Mouse (Mus musculus): ENCODE results near the gene Tssk1. TPM values are rescaled to one million over a fixed set of nuclear protein-coding genes. Genes with fewer than 3 reads are reported as not detected.

The Tssk1 gene
- 0.04 TPM in 1 of 2 replicates, not detected in the other for polyA plus RNA-seq (2015; fragmentation: Nextera tagmentation; extraction: Ambion mirVana)

DNA sequence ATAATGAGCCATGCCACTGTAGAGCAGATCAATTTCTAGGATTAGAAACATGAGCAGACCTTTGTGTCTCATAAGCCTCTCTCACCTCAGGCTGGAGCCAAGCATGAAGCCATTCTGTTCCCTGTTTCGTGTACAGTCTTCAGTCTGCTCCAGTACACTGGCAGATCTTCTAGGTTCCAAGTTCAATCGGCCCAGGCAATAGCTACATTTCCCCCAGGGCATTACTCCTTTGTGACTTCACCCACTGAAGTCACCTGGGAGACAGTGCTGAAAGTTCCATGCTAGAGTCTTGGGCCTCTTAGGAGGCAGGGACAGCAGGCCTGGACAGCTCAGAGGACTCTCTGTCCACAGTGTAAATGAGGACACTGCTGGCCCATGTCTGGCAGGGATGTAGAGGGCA is at the start of gene Tssk1:
TSS of gene Tssk1 (plus strand) at position 301 of the 400 bp plus-strand sequence.
- Histone ChIP-seq H3K9ac (ENCODE audit: low read length) (no peak within 1 kb of the TSS), H3K36me3 (ENCODE audit: control insufficient read depth, insufficient read depth, low read length) (no peaks in the 10 kb centered on the region), H3K9me3 (replicated peaks; ENCODE audit: control insufficient read depth, low read length) (no peaks in the 10 kb centered on the region), H3K4me2 (ENCODE audit: low read depth, low read length) (no peak within 1 kb of the TSS), H3K4me1 (ENCODE audit: control insufficient read depth, insufficient read depth, low read length) (peaks cover 22% of the 10 kb centered on the region), H3K4me3 (replicated peaks; ENCODE audit: low read length) (no peak within 1 kb of the TSS), H3K27ac (ENCODE audit: low read length) (no peak within 1 kb of the TSS), H3K27me3 (ENCODE audit: control insufficient read depth, insufficient read depth, low read length) (no peaks in the 10 kb centered on the region)
- WGBS: 81% methylated on average over 2 of the region's 2 CpGs
- ATAC-seq (ENCODE audit: insufficient read depth, low FRiP score): no peak

DNA sequence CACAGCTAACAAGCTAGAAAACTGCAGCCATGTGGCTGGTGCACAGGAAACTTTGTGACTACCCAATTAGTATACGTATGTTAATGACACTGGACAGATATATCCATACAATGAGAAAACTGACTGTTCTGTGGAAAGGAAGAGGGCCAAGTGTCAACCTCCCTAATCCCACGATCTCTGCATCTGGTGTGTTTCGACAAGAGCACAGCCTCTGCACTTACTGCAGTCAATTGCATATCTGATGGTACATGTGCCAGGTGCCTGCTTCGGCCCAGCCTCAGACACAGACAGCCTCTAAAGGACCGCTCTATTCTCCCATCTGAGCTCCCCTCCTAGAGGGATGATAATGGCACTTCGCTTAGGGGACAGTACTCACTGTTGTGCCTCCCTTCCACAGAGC is 45.6 kb upstream of the Tssk1 start:
- Histone ChIP-seq H3K4me2 (ENCODE audit: low read depth, low read length) (no peak overlapping the region), H3K9ac (ENCODE audit: low read length) (no peak overlapping the region), H3K4me1 (ENCODE audit: control insufficient read depth, insufficient read depth, low read length) (no peaks in the 10 kb centered on the region), H3K36me3 (ENCODE audit: control insufficient read depth, insufficient read depth, low read length) (peaks cover 12% of the 10 kb centered on the region; the same call in 1 of the 2 replicates), H3K27me3 (ENCODE audit: control insufficient read depth, insufficient read depth, low read length) (no peaks in the 10 kb centered on the region), H3K4me3 (replicated peaks; ENCODE audit: low read length) (no peak overlapping the region), H3K9me3 (replicated peaks; ENCODE audit: control insufficient read depth, low read length) (no peaks in the 10 kb centered on the region), H3K27ac (ENCODE audit: low read length) (no peak overlapping the region)
- no peak for ATAC-seq (ENCODE audit: insufficient read depth, low FRiP score)
- WGBS: 93% methylated on average over 6 of the region's 6 CpGs

DNA sequence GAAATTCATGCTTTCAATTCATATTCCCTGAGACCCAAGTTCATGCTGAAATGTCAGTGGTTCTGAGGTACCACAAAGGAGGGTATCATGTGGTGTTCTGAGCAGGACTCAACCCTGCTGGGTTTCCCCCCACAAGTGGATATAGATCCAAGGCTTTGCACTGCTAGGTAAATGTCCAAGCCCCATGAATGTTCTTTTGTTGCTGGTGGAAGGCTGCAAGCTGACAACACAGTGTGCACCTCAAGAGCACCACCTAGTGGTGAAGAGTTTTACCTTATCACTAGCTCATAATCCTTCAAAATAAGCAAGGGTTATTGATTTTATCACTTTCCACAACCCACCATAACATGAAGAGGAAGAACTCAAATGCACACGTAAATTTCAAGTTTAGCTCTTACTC is 45.1 kb upstream of the Tssk1 start:
- Histone ChIP-seq H3K36me3 (ENCODE audit: control insufficient read depth, insufficient read depth, low read length) (peaks cover 11% of the 10 kb centered on the region; the same call in 1 of the 2 replicates), H3K4me1 (ENCODE audit: control insufficient read depth, insufficient read depth, low read length) (no peaks in the 10 kb centered on the region), H3K9ac (ENCODE audit: low read length) (no peak overlapping the region), H3K27ac (ENCODE audit: low read length) (no peak overlapping the region), H3K4me2 (ENCODE audit: low read depth, low read length) (no peak overlapping the region), H3K4me3 (replicated peaks; ENCODE audit: low read length) (no peak overlapping the region), H3K9me3 (replicated peaks; ENCODE audit: control insufficient read depth, low read length) (no peaks in the 10 kb centered on the region), H3K27me3 (ENCODE audit: control insufficient read depth, insufficient read depth, low read length) (no peaks in the 10 kb centered on the region)
- no peak for ATAC-seq (ENCODE audit: insufficient read depth, low FRiP score)
- 21% methylated on average over 1 of the region's 1 CpGs for WGBS

DNA sequence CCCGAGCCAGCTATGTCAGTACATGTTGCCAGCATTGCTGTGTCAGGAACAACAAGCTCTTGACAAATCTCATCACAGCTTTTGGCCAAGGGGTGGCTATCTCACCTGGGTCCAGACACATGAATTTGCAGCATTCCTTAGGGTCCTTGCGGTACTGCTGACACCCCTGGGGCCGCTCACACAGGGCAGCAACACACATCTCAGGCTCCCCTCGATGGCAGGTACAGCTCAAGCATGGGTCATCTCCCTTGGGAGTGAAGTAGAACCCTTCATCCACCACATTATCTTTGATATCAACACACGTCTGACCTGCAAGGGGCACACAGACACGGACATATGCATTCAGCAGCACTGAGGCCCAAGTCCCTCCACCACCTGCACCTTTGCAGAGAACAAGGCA is 44.5 kb upstream of the Tssk1 start:
- Histone ChIP-seq H3K9me3 (replicated peaks; ENCODE audit: control insufficient read depth, low read length) (no peaks in the 10 kb centered on the region), H3K9ac (ENCODE audit: low read length) (no peak overlapping the region), H3K36me3 (ENCODE audit: control insufficient read depth, insufficient read depth, low read length) (peaks cover 13% of the 10 kb centered on the region; the same call in 1 of the 2 replicates), H3K4me1 (ENCODE audit: control insufficient read depth, insufficient read depth, low read length) (no peaks in the 10 kb centered on the region), H3K27me3 (ENCODE audit: control insufficient read depth, insufficient read depth, low read length) (no peaks in the 10 kb centered on the region), H3K4me2 (ENCODE audit: low read depth, low read length) (no peak overlapping the region), H3K27ac (ENCODE audit: low read length) (no peak overlapping the region), H3K4me3 (replicated peaks; ENCODE audit: low read length) (no peak overlapping the region)
- WGBS: 78% methylated on average over 6 of the region's 6 CpGs
- no peak for ATAC-seq (ENCODE audit: insufficient read depth, low FRiP score)

DNA sequence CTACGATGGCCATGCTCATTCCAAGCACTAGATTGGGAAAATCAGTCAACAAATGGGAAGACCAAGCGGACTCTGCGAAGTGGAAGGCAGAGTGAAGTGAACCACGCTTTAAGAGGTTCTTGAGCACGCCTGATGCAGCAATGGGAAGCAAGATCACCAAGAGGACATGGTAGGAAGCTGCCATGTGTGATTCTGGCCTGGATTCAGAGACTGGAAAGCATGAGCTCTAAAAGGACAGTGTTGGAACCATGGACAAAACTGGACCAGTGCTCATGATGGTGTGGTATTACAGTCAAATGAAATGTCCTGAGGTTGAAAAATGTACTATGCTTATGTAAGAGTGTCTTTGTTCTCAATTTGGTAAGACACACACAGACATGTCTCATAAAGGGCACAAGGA is 42.7 kb upstream of the Tssk1 start:
- 95% methylated on average over 5 of the region's 5 CpGs for WGBS
- ATAC-seq (ENCODE audit: insufficient read depth, low FRiP score): no peak
- no peak overlapping the region for H3K27ac ChIP-seq (ENCODE audit: low read length)

DNA sequence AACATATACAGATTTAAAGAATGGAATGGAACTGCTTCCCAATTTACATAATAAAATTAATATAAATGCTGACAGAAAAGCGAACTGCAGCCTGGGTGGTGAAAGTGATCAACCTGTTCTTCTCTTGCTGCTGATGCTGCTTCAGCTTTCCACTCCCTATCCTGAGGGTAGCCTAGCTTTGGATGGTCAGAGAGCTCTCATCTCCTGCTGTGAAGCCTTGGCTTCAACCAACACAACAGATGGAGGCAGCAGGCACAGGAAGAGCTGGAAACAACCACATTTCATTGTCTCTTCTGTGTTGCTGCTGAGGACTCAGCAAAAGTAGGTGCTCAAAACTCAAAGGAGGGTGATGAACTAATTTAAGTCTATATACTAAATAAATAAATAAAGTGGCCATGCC is 42.2 kb upstream of the Tssk1 start:
- Histone ChIP-seq H3K9ac (ENCODE audit: low read length) (no peak overlapping the region), H3K27me3 (ENCODE audit: control insufficient read depth, insufficient read depth, low read length) (no peaks in the 10 kb centered on the region), H3K4me2 (ENCODE audit: low read depth, low read length) (no peak overlapping the region), H3K27ac (ENCODE audit: low read length) (no peak overlapping the region), H3K4me3 (replicated peaks; ENCODE audit: low read length) (no peak overlapping the region), H3K36me3 (ENCODE audit: control insufficient read depth, insufficient read depth, low read length) (peaks cover 18% of the 10 kb centered on the region; the same call in 1 of the 2 replicates), H3K9me3 (replicated peaks; ENCODE audit: control insufficient read depth, low read length) (no peaks in the 10 kb centered on the region), H3K4me1 (ENCODE audit: control insufficient read depth, insufficient read depth, low read length) (no peaks in the 10 kb centered on the region)
- 95% methylated on average over 1 of the region's 1 CpGs for WGBS
- no peak for ATAC-seq (ENCODE audit: insufficient read depth, low FRiP score)

More for the DNA sequence above, 42.7 kb upstream of the Tssk1 start:
- no peaks in the 10 kb centered on the region for H3K4me1 ChIP-seq (ENCODE audit: control insufficient read depth, insufficient read depth, low read length)
- H3K36me3 ChIP-seq (ENCODE audit: control insufficient read depth, insufficient read depth, low read length): peaks cover 16% of the 10 kb centered on the region
- H3K4me2 ChIP-seq (ENCODE audit: low read depth, low read length): no peak overlapping the region
- H3K4me3 ChIP-seq (replicated peaks; ENCODE audit: low read length): no peak overlapping the region
- H3K9ac ChIP-seq (ENCODE audit: low read length): no peak overlapping the region
- no peaks in the 10 kb centered on the region for H3K27me3 ChIP-seq (ENCODE audit: control insufficient read depth, insufficient read depth, low read length)
- no peaks in the 10 kb centered on the region for H3K9me3 ChIP-seq (replicated peaks; ENCODE audit: control insufficient read depth, low read length)

DNA sequence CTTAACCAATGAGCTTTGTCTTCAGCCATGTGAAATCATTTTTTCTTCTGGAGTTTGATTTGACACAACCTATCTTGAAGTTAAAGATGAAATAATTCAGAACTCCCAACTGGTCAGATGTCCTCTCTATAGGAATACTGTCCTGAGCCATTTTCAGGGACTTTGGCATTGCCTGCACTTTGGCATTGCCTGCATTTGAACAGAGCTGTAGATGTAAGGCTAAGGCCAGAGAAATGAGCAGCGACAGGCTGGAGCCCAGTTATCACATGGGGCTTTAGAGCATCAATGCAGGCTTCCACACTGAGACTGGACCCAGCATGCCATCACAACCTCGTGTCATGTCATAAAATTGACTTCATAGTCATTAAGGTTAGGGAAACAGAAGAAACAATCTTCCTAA is 40.8 kb upstream of the Tssk1 start:
- 80% methylated on average over 2 of the region's 2 CpGs for WGBS
- ATAC-seq (ENCODE audit: insufficient read depth, low FRiP score): no peak
- Histone ChIP-seq H3K27ac (ENCODE audit: low read length) (no peak overlapping the region), H3K4me2 (ENCODE audit: low read depth, low read length) (no peak overlapping the region), H3K4me3 (replicated peaks; ENCODE audit: low read length) (no peak overlapping the region), H3K9ac (ENCODE audit: low read length) (no peak overlapping the region), H3K9me3 (replicated peaks; ENCODE audit: control insufficient read depth, low read length) (no peaks in the 10 kb centered on the region), H3K4me1 (ENCODE audit: control insufficient read depth, insufficient read depth, low read length) (no peaks in the 10 kb centered on the region), H3K36me3 (ENCODE audit: control insufficient read depth, insufficient read depth, low read length) (peaks cover 23% of the 10 kb centered on the region), H3K27me3 (ENCODE audit: control insufficient read depth, insufficient read depth, low read length) (no peaks in the 10 kb centered on the region)

DNA sequence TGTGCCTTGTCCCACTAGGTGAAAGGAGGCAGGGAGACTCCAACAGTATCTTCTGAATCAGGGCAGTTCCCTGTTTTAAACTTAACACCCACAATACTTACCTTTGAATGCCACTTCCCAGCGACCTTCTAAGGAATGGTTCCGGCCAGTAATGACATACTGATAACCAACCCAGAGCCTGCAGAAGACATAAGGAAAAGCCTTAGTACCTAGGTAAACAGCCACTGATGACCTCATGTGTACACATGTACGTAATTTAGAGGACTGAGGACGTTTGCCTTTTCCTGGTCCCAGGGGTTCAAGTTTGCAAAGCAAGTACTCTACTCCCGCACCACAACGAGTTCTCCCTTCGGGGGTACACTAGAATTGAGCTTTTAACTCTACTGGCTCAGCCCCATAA is 36.9 kb upstream of the Tssk1 start:
- Histone ChIP-seq H3K27me3 (ENCODE audit: control insufficient read depth, insufficient read depth, low read length) (no peaks in the 10 kb centered on the region), H3K9ac (ENCODE audit: low read length) (no peak overlapping the region), H3K4me2 (ENCODE audit: low read depth, low read length) (no peak overlapping the region), H3K4me1 (ENCODE audit: control insufficient read depth, insufficient read depth, low read length) (no peaks in the 10 kb centered on the region), H3K27ac (ENCODE audit: low read length) (no peak overlapping the region), H3K4me3 (replicated peaks; ENCODE audit: low read length) (no peak overlapping the region), H3K36me3 (ENCODE audit: control insufficient read depth, insufficient read depth, low read length) (peaks cover 34% of the 10 kb centered on the region), H3K9me3 (replicated peaks; ENCODE audit: control insufficient read depth, low read length) (no peaks in the 10 kb centered on the region)
- peak; percentile 53; the same call in 1 of the 2 replicates for ATAC-seq (ENCODE audit: insufficient read depth, low FRiP score)
- 82% methylated on average over 7 of the region's 7 CpGs for WGBS

DNA sequence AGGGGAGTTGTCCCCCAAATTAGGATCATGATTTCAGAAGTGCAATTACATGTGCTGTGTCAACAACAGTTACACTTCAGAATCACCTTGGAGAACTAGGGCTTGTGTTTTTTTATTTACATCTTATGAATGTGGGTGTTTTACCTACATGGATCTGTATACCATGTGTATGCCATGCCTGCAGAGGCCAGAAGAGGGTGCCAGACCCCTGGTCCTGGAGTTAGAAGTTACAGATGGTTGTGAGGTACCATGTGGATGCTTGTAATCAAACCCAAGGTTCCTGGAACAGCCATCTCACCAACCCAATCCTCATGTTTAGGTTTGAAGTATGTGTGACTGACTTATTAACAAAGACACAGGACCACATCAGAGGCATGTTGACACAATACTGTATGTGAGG is 35.4 kb upstream of the Tssk1 start:
- Histone ChIP-seq H3K9ac (ENCODE audit: low read length) (no peak overlapping the region), H3K36me3 (ENCODE audit: control insufficient read depth, insufficient read depth, low read length) (peaks cover 34% of the 10 kb centered on the region), H3K4me2 (ENCODE audit: low read depth, low read length) (no peak overlapping the region), H3K27ac (ENCODE audit: low read length) (no peak overlapping the region), H3K4me3 (replicated peaks; ENCODE audit: low read length) (no peak overlapping the region), H3K4me1 (ENCODE audit: control insufficient read depth, insufficient read depth, low read length) (no peaks in the 10 kb centered on the region), H3K27me3 (ENCODE audit: control insufficient read depth, insufficient read depth, low read length) (no peaks in the 10 kb centered on the region), H3K9me3 (replicated peaks; ENCODE audit: control insufficient read depth, low read length) (no peaks in the 10 kb centered on the region)
- no peak for ATAC-seq (ENCODE audit: insufficient read depth, low FRiP score)

DNA sequence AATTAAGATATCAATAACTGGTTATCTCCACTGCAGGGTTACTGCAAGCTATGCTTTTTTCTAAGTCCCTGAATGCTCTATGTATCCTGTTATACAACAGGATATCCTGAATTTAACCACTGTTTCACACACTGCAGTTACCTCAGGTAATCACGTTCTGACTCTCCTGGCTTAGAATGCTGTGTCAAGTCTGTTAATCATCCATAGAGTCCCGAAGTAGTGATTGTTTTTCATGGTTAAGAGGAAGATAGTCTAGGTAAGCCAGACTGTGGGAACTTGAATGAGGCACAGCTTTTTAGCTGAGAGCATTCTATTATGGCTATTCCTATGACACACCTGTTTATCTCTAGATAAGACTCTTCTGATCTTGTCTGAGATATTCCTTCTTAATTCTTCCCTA is 28.7 kb upstream of the Tssk1 start:
- H3K4me1 ChIP-seq (ENCODE audit: control insufficient read depth, insufficient read depth, low read length): peaks cover 3% of the 10 kb centered on the region; the same call in 1 of the 2 replicates
- no peak overlapping the region for H3K4me3 ChIP-seq (replicated peaks; ENCODE audit: low read length)
- no peak overlapping the region for H3K27ac ChIP-seq (ENCODE audit: low read length)
- no peak overlapping the region for H3K9ac ChIP-seq (ENCODE audit: low read length)
- H3K9me3 ChIP-seq (replicated peaks; ENCODE audit: control insufficient read depth, low read length): no peaks in the 10 kb centered on the region
- no peaks in the 10 kb centered on the region for H3K27me3 ChIP-seq (ENCODE audit: control insufficient read depth, insufficient read depth, low read length)
- no peak overlapping the region for H3K4me2 ChIP-seq (ENCODE audit: low read depth, low read length)
- WGBS: 69% methylated on average over 2 of the region's 2 CpGs
- H3K36me3 ChIP-seq (ENCODE audit: control insufficient read depth, insufficient read depth, low read length): no peaks in the 10 kb centered on the region
- no peak for ATAC-seq (ENCODE audit: insufficient read depth, low FRiP score)
